8 mouse cellular contexts compared by ENCODE assay signal in the genomic region with DNA sequence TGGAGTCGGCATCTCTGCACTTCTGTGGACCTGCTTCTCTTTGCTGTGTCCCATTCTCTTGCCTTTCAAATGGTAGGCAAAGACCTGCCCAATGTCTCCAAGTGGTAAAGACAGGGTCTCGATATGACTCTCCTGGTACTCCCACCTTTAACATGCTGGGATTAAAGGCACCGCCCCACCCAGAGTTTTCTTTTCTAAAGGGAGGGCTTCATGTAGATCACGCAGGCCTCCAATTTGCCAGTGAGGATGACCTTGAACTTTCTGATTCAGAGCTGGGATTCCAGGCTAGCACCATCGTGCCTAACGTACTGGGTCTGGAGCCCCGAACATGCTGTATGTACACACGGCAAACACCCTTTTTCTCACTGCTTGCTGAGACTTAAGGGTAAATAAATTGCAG. TPM values are rescaled to one million over a fixed set of nuclear protein-coding genes. Genes with fewer than 3 reads are reported as not detected.
DNase-seq lines count a peak whose midpoint lies in the region; ATAC-seq and TF ChIP-seq lines count a peak whose summit lies in the region.

No protein-coding gene starts in this region.

- TF ChIP-seq EP300 in lung, postnatal 0 days (IDR thresholded peaks at IDR 0.05): no peak

- H3K4me2 ChIP-seq in lung, postnatal 0 days (replicated peaks; ENCODE audit: low read depth, low read length): peak overlapping the region; percentile 86
- peak overlapping the region; percentile 72 for H3K4me2 ChIP-seq in intestine, embryonic 16.5 days (ENCODE audit: low read depth, low read length)
- peak overlapping the region; percentile 64 for H3K4me2 ChIP-seq in stomach, embryonic 14.5 days (replicated peaks; ENCODE audit: low read depth, low read length)

- H3K4me3 ChIP-seq in lung, postnatal 0 days (ENCODE audit: low read depth, low read length): peak overlapping the region; percentile 51
- H3K4me3 ChIP-seq in embryonic facial prominence, embryonic 10.5 days: peak overlapping the region; percentile 80
- H3K4me3 ChIP-seq in intestine, embryonic 16.5 days (ENCODE audit: low read length): peak overlapping the region; percentile 69
- peak overlapping the region; percentile 61 for H3K4me3 ChIP-seq in stomach, embryonic 14.5 days (ENCODE audit: low read depth, low read length)

- WGBS in lung, postnatal 0 days: 5% methylated on average over 8 of the region's 8 CpGs
- WGBS in embryonic facial prominence, embryonic 10.5 days: 7% methylated on average over 8 of the region's 8 CpGs
- WGBS in intestine, embryonic 16.5 days: 5% methylated on average over 8 of the region's 8 CpGs
- WGBS in stomach, embryonic 14.5 days: 4% methylated on average over 8 of the region's 8 CpGs

- no peak for TF ChIP-seq CTCF in lung, postnatal 0 days (IDR thresholded peaks at IDR 0.05)

- H3K27me3 ChIP-seq in lung, postnatal 0 days (replicated peaks; ENCODE audit: insufficient read depth, low read length): no peaks in the 10 kb centered on the region
- no peaks in the 10 kb centered on the region for H3K27me3 ChIP-seq in embryonic facial prominence, embryonic 10.5 days (replicated peaks; ENCODE audit: low read depth, poor library complexity, severe bottlenecking)
- no peaks in the 10 kb centered on the region for H3K27me3 ChIP-seq in intestine, embryonic 16.5 days (replicated peaks; ENCODE audit: control insufficient read depth, insufficient read depth, low read length)
- H3K27me3 ChIP-seq in stomach, embryonic 14.5 days (ENCODE audit: control insufficient read depth, insufficient read depth, low read length): no peaks in the 10 kb centered on the region

- peak; percentile 6 for DNase-seq in lung, postnatal 0 days (ENCODE audit: low spot score)
- no peak for DNase-seq in lung, postnatal 14 days
- DNase-seq in embryonic facial prominence, embryonic 10.5 days (ENCODE audit: low spot score): no peak
- DNase-seq in c-Kit-positive CD71-positive TER-119-positive erythroid progenitor cells, embryonic 14.5 days (ENCODE audit: low spot score): no peak
- no peak for DNase-seq in urinary bladder, postnatal 36 days (ENCODE audit: low spot score in 2 of 2)
- no peak for DNase-seq in kidney, adult 9 months

- H3K36me3 ChIP-seq in lung, postnatal 0 days (ENCODE audit: insufficient read depth, low read length): no peaks in the 10 kb centered on the region
- H3K36me3 ChIP-seq in embryonic facial prominence, embryonic 10.5 days (replicated peaks): peaks cover 11% of the 10 kb centered on the region
- H3K36me3 ChIP-seq in intestine, embryonic 16.5 days (ENCODE audit: control insufficient read depth, insufficient read depth, low read length): no peaks in the 10 kb centered on the region
- 0 out of 2 replicates have a peak, but pooled peaks cover 3% of the 10 kb centered on the region for H3K36me3 ChIP-seq in stomach, embryonic 14.5 days (ENCODE audit: control insufficient read depth, insufficient read depth, low read length)

- no peaks in the 10 kb centered on the region for H3K9me3 ChIP-seq in lung, postnatal 0 days (ENCODE audit: low read length)
- no peaks in the 10 kb centered on the region for H3K9me3 ChIP-seq in embryonic facial prominence, embryonic 10.5 days
- H3K9me3 ChIP-seq in intestine, embryonic 16.5 days (ENCODE audit: control insufficient read depth, low read length): no peaks in the 10 kb centered on the region
- no peaks in the 10 kb centered on the region for H3K9me3 ChIP-seq in stomach, embryonic 14.5 days (ENCODE audit: control insufficient read depth, low read depth, low read length)

- peak overlapping the region; percentile 69 for H3K9ac ChIP-seq in lung, postnatal 0 days (replicated peaks; ENCODE audit: low read depth)
- peak overlapping the region; percentile 90 for H3K9ac ChIP-seq in intestine, embryonic 16.5 days (ENCODE audit: low read depth, low read length)
- peak overlapping the region; percentile 77 for H3K9ac ChIP-seq in stomach, embryonic 14.5 days (replicated peaks; ENCODE audit: low read depth, low read length)

- no peak for ATAC-seq in lung, postnatal 0 days
- ATAC-seq in intestine, embryonic 16.5 days: no peak
- no peak for ATAC-seq in stomach, embryonic 14.5 days (ENCODE audit: insufficient number of reproducible peaks, insufficient read depth, low FRiP score, low read depth)

- peak overlapping the region; percentile 91 for H3K27ac ChIP-seq in lung, postnatal 0 days (ENCODE audit: low read length)
- H3K27ac ChIP-seq in embryonic facial prominence, embryonic 10.5 days (replicated peaks): peak overlapping the region; percentile 96
- peak overlapping the region; percentile 98 for H3K27ac ChIP-seq in intestine, embryonic 16.5 days (ENCODE audit: low read length)
- H3K27ac ChIP-seq in stomach, embryonic 14.5 days (ENCODE audit: low read length): peak overlapping the region; percentile 92

- H3K4me1 ChIP-seq in lung, postnatal 0 days (ENCODE audit: insufficient read depth, low read depth, low read length): peaks cover 14% of the 10 kb centered on the region
- H3K4me1 ChIP-seq in embryonic facial prominence, embryonic 10.5 days: peaks cover 48% of the 10 kb centered on the region
- peaks cover 24% of the 10 kb centered on the region; the same call in 1 of the 2 replicates for H3K4me1 ChIP-seq in intestine, embryonic 16.5 days (ENCODE audit: control insufficient read depth, insufficient read depth, low read length)
- H3K4me1 ChIP-seq in stomach, embryonic 14.5 days (ENCODE audit: control insufficient read depth, insufficient read depth, low read length): peaks cover 25% of the 10 kb centered on the region

RNA-seq across cellular contexts. Expression of a gene that starts 6.1 kb away (rescaled TPM):
- 167 and 186 TPM in 2 replicates for polyA plus RNA-seq in lung, postnatal 0 days (2015; fragmentation: Nextera tagmentation; extraction: Ambion mirVana)
- 870 and 873 TPM in 2 replicates for polyA plus RNA-seq in embryonic facial prominence, embryonic 10.5 days (2016; fragmentation: Nextera tagmentation; extraction: Ambion mirVana)
- 329 and 361 TPM in 2 replicates for polyA plus RNA-seq in intestine, embryonic 16.5 days (2015; fragmentation: Nextera tagmentation; extraction: Ambion mirVana)
- polyA plus RNA-seq in stomach, embryonic 14.5 days (2014; fragmentation: Nextera tagmentation; extraction: Ambion mirVana): 454 and 480 TPM in 2 replicates

RNA-seq across cellular contexts. Expression of a gene that starts 14.2 kb away (rescaled TPM):
- 9.8 and 11.0 TPM in 2 replicates for polyA plus RNA-seq in lung, postnatal 0 days (2015; fragmentation: Nextera tagmentation; extraction: Ambion mirVana)
- 12.7 and 13.9 TPM in 2 replicates for polyA plus RNA-seq in embryonic facial prominence, embryonic 10.5 days (2016; fragmentation: Nextera tagmentation; extraction: Ambion mirVana)
- 10.4 and 10.8 TPM in 2 replicates for polyA plus RNA-seq in intestine, embryonic 16.5 days (2015; fragmentation: Nextera tagmentation; extraction: Ambion mirVana)
- 6.3 and 6.9 TPM in 2 replicates for polyA plus RNA-seq in stomach, embryonic 14.5 days (2014; fragmentation: Nextera tagmentation; extraction: Ambion mirVana)

RNA-seq across cellular contexts. Expression of a gene that starts 14.6 kb away (rescaled TPM):
- polyA plus RNA-seq in lung, postnatal 0 days (2015; fragmentation: Nextera tagmentation; extraction: Ambion mirVana): 15.2 and 19.5 TPM in 2 replicates
- 29.4 and 32.9 TPM in 2 replicates for polyA plus RNA-seq in embryonic facial prominence, embryonic 10.5 days (2016; fragmentation: Nextera tagmentation; extraction: Ambion mirVana)
- polyA plus RNA-seq in intestine, embryonic 16.5 days (2015; fragmentation: Nextera tagmentation; extraction: Ambion mirVana): 19.7 and 21.9 TPM in 2 replicates
- polyA plus RNA-seq in stomach, embryonic 14.5 days (2014; fragmentation: Nextera tagmentation; extraction: Ambion mirVana): 29.6 and 32.7 TPM in 2 replicates

RNA-seq across cellular contexts. Expression of a gene that starts 30.2 kb away (rescaled TPM):
- polyA plus RNA-seq in lung, postnatal 0 days (2015; fragmentation: Nextera tagmentation; extraction: Ambion mirVana): 37.7 and 40.0 TPM in 2 replicates
- polyA plus RNA-seq in embryonic facial prominence, embryonic 10.5 days (2016; fragmentation: Nextera tagmentation; extraction: Ambion mirVana): 35.2 and 37.7 TPM in 2 replicates
- 79.0 and 86.2 TPM in 2 replicates for polyA plus RNA-seq in intestine, embryonic 16.5 days (2015; fragmentation: Nextera tagmentation; extraction: Ambion mirVana)
- 44.1 and 45.2 TPM in 2 replicates for polyA plus RNA-seq in stomach, embryonic 14.5 days (2014; fragmentation: Nextera tagmentation; extraction: Ambion mirVana)
